Mouse (Mus musculus): ENCODE data around the gene Mpzl2.

Mpzl2 gene

GRCm38 (mm10) chr9:45085741-45086690, 46.4 kb downstream of the Mpzl2 start:
- no peak for DNase-seq (ENCODE audit: low read depth, low spot score)

- DNase-seq (ENCODE audit: low read depth, low spot score): no peak
Observed at GRCm38 (mm10) chr9:45088040-45088439, 48.4 kb downstream of the Mpzl2 start.

GRCm38 (mm10) chr9:45090811-45091210, 51.2 kb downstream of the Mpzl2 start:
- DNase-seq (ENCODE audit: low read depth, low spot score): no peak

GRCm38 (mm10) chr9:45092641-45093040, 53.0 kb downstream of the Mpzl2 start:
- no peak for DNase-seq (ENCODE audit: low read depth, low spot score)

GRCm38 (mm10) chr9:45095149-45095937, 55.7 kb downstream of the Mpzl2 start:
- no peak for DNase-seq (ENCODE audit: low read depth, low spot score)

- no peak for DNase-seq (ENCODE audit: low read depth, low spot score)
Observed at GRCm38 (mm10) chr9:45097877-45098276, 58.3 kb downstream of the Mpzl2 start.

GRCm38 (mm10) chr9:45098426-45098825, 58.8 kb downstream of the Mpzl2 start:
- no peak for DNase-seq (ENCODE audit: low read depth, low spot score)

GRCm38 (mm10) chr9:45102528-45102927, 62.9 kb downstream of the Mpzl2 start:
- no peak for DNase-seq (ENCODE audit: low read depth, low spot score)

- DNase-seq (ENCODE audit: low read depth, low spot score): no peak
Observed at GRCm38 (mm10) chr9:45103211-45103979, 63.8 kb downstream of the Mpzl2 start.

Measured in forelimb bud, embryonic 11.5 days (tissue).